Mouse (Mus musculus) cerebellum, adult 8-10 months (tissue): ENCODE results near the gene Gm28553.
"Not testable (repeated sequence)": the region's sequence is repeated elsewhere in the genome, so short reads cannot be mapped to it uniquely, and the experiment has no call there.

Experiments used
- DNase-seq: peaks from one replicate; pipeline ENCODE4 v3.0.0; 2022

The Gm28553 gene

GRCm38 (mm10) chrY:48856197-48856596, at the start of gene Gm28553:
Gene Gm28553, plus strand, starts transcription at chrY:48856497.
- DNase-seq, result not testable (repeated sequence)
